Mouse (Mus musculus) limb, embryonic 12.5 days (tissue): ENCODE data around the gene Kcnk10. TPM values are rescaled to one million over a fixed set of nuclear protein-coding genes. Genes with fewer than 3 reads are reported as not detected.

Experiments
- ATAC-seq: fragments of 200-750 bp; cut with Nextera tagmentation; 2 replicates; pipeline ENCODE4 v1.8.0; 2017; ENCODE audit warnings: low read depth, moderate TSS enrichment; ENCODE audit not compliant: insufficient number of reproducible peaks, insufficient read depth, low FRiP score, low TSS enrichment
- H3K27ac ChIP-seq: fragments of 300-500 bp; sonication (generic); 2 replicates; pipeline ENCODE4 v1.5.1; 2016; ENCODE audit warnings: mild to moderate bottlenecking, moderate library complexity
- H3K27me3 ChIP-seq: fragments of 300-500 bp; sonication (generic); 2 replicates; pipeline ENCODE4 v1.6.1; 2016; ENCODE audit warnings: mild to moderate bottlenecking, moderate library complexity
- H3K36me3 ChIP-seq: fragments of 300-500 bp; sonication (generic); 2 replicates; pipeline ENCODE4 v1.6.1; 2016; ENCODE audit warnings: mild to moderate bottlenecking, moderate library complexity
- H3K4me1 ChIP-seq: fragments of 300-500 bp; sonication (generic); replicated peaks from 2 replicates; pipeline ENCODE4 v1.6.1; 2016
- H3K4me2 ChIP-seq: fragments of 300-500 bp; sonication (generic); 2 replicates; pipeline ENCODE4 v1.6.1; 2016; ENCODE audit warnings: mild to moderate bottlenecking, moderate library complexity
- H3K4me3 ChIP-seq: fragments of 300-500 bp; sonication (generic); replicated peaks from 2 replicates; pipeline ENCODE4 v1.5.1; 2016; ENCODE audit warnings: mild to moderate bottlenecking
- H3K9ac ChIP-seq: fragments of 300-500 bp; sonication (generic); replicated peaks from 2 replicates; pipeline ENCODE4 v1.6.1; 2016; ENCODE audit warnings: mild to moderate bottlenecking, moderate library complexity
- H3K9me3 ChIP-seq: fragments of 300-500 bp; sonication (generic); 2 replicates; pipeline ENCODE4 v1.6.1; 2016; ENCODE audit warnings: mild to moderate bottlenecking, moderate library complexity
- WGBS: fragments of 180-500 bp; shearing (Covaris S2); methylation state at CpG from one replicate; pipeline ENCODE4 v1.1.7; 2016; 5-methylcytosine and 5-hydroxymethylcytosine counted together
- polyA plus RNA-seq: library from polyadenylated mRNA; unstranded; fragments of >200 nt; fragmentation: Nextera tagmentation; extraction: Ambion mirVana; gene quantifications from 2 replicates; pipeline ENCODE4 v1.2.1, GENCODE M21; 2016

Gene Kcnk10
- polyA plus RNA-seq, 1 experiment from 2014 or later, result 0.21 TPM

- Histone ChIP-seq H3K36me3 (no peaks in the 10 kb centered on the region), H3K9me3 (no peaks in the 10 kb centered on the region), H3K4me1 (peaks cover 9% of the 10 kb centered on the region; the same call in 1 of the 2 replicates), H3K4me3 (no peak overlapping the region), H3K4me2 (no peak overlapping the region), H3K27ac (no peak overlapping the region), H3K27me3 (no peaks in the 10 kb centered on the region), H3K9ac (no peak overlapping the region)
- no peak for ATAC-seq
- 78% methylated on average over 2 of the region's 2 CpGs for WGBS
Observed at GRCm38 (mm10) chr12:98481460-98481859, 96.7 kb downstream of the Kcnk10 start.

GRCm38 (mm10) chr12:98481048-98481447 lies 97.1 kb downstream of the Kcnk10 start:
- Histone ChIP-seq H3K4me1 (peaks cover 9% of the 10 kb centered on the region; the same call in 1 of the 2 replicates), H3K36me3 (no peaks in the 10 kb centered on the region), H3K4me3 (no peak overlapping the region), H3K9ac (no peak overlapping the region), H3K9me3 (no peaks in the 10 kb centered on the region), H3K27ac (no peak overlapping the region), H3K4me2 (no peak overlapping the region), H3K27me3 (no peaks in the 10 kb centered on the region)
- 85% methylated on average over 5 of the region's 5 CpGs for WGBS
- no peak for ATAC-seq

GRCm38 (mm10) chr12:98477673-98478461 lies 100.2 kb downstream of the Kcnk10 start:
- Histone ChIP-seq H3K27ac (0 out of 2 replicates have a peak overlapping the region, but pooled peaks have one; percentile 17), H3K9ac (no peak overlapping the region), H3K9me3 (no peaks in the 10 kb centered on the region), H3K4me3 (no peak overlapping the region), H3K4me2 (no peak overlapping the region), H3K36me3 (no peaks in the 10 kb centered on the region), H3K4me1 (peaks cover 9% of the 10 kb centered on the region; the same call in 1 of the 2 replicates), H3K27me3 (no peaks in the 10 kb centered on the region)
- 60% methylated on average over 8 of the region's 8 CpGs for WGBS
- ATAC-seq, result no peak

- ATAC-seq, result no peak
- WGBS, result 86% methylated on average over 5 of the region's 5 CpGs
- no peak overlapping the region for H3K27ac ChIP-seq
Observed at GRCm38 (mm10) chr12:98471232-98471631, 106.9 kb downstream of the Kcnk10 start.

GRCm38 (mm10) chr12:98470097-98470496 lies 108.0 kb downstream of the Kcnk10 start:
- 85% methylated on average over 3 of the region's 3 CpGs for WGBS
- Histone ChIP-seq H3K4me2 (no peak overlapping the region), H3K27ac (no peak overlapping the region), H3K9ac (no peak overlapping the region), H3K9me3 (no peaks in the 10 kb centered on the region), H3K27me3 (no peaks in the 10 kb centered on the region), H3K36me3 (no peaks in the 10 kb centered on the region), H3K4me1 (no peaks in the 10 kb centered on the region), H3K4me3 (no peak overlapping the region)
- no peak for ATAC-seq

More at GRCm38 (mm10) chr12:98471232-98471631, 106.9 kb downstream of the Kcnk10 start:
- Histone ChIP-seq H3K4me3 (no peak overlapping the region), H3K4me2 (no peak overlapping the region), H3K9ac (no peak overlapping the region), H3K4me1 (no peaks in the 10 kb centered on the region), H3K36me3 (no peaks in the 10 kb centered on the region), H3K9me3 (no peaks in the 10 kb centered on the region), H3K27me3 (no peaks in the 10 kb centered on the region)

- no peak for ATAC-seq
- H3K27ac ChIP-seq, result no peak overlapping the region
- no peaks in the 10 kb centered on the region for H3K9me3 ChIP-seq
- no peak overlapping the region for H3K4me3 ChIP-seq
- no peaks in the 10 kb centered on the region for H3K27me3 ChIP-seq
- WGBS, result 93% methylated on average over 4 of the region's 4 CpGs
- no peak overlapping the region for H3K4me2 ChIP-seq
- H3K36me3 ChIP-seq, result no peaks in the 10 kb centered on the region
- no peaks in the 10 kb centered on the region for H3K4me1 ChIP-seq
- no peak overlapping the region for H3K9ac ChIP-seq
Observed at GRCm38 (mm10) chr12:98467793-98468192, 110.3 kb downstream of the Kcnk10 start.

GRCm38 (mm10) chr12:98459889-98460288 lies 118.2 kb downstream of the Kcnk10 start:
- no peak overlapping the region for H3K9ac ChIP-seq
- 55% methylated on average over 3 of the region's 3 CpGs for WGBS
- H3K27me3 ChIP-seq, result no peaks in the 10 kb centered on the region
- no peak for ATAC-seq
- H3K4me3 ChIP-seq, result no peak overlapping the region
- H3K9me3 ChIP-seq, result no peaks in the 10 kb centered on the region
- H3K36me3 ChIP-seq, result no peaks in the 10 kb centered on the region
- H3K4me1 ChIP-seq, result no peaks in the 10 kb centered on the region
- no peak overlapping the region for H3K4me2 ChIP-seq
- H3K27ac ChIP-seq, result no peak overlapping the region

- Histone ChIP-seq H3K4me1 (no peaks in the 10 kb centered on the region), H3K9ac (no peak overlapping the region), H3K27ac (no peak overlapping the region), H3K4me3 (no peak overlapping the region), H3K4me2 (no peak overlapping the region), H3K9me3 (no peaks in the 10 kb centered on the region), H3K36me3 (no peaks in the 10 kb centered on the region), H3K27me3 (no peaks in the 10 kb centered on the region)
- WGBS, result 92% methylated on average over 4 of the region's 4 CpGs
- ATAC-seq, result no peak
Observed at GRCm38 (mm10) chr12:98458944-98459343, 119.2 kb downstream of the Kcnk10 start.

- H3K27ac ChIP-seq, result no peak overlapping the region
- H3K9ac ChIP-seq, result no peak overlapping the region
- no peak for ATAC-seq
- no peaks in the 10 kb centered on the region for H3K27me3 ChIP-seq
- no peaks in the 10 kb centered on the region for H3K9me3 ChIP-seq
- H3K4me1 ChIP-seq, result no peaks in the 10 kb centered on the region
- WGBS, result 86% methylated on average over 5 of the region's 5 CpGs
- no peaks in the 10 kb centered on the region for H3K36me3 ChIP-seq
- no peak overlapping the region for H3K4me3 ChIP-seq
- no peak overlapping the region for H3K4me2 ChIP-seq
Observed at GRCm38 (mm10) chr12:98458516-98458915, 119.6 kb downstream of the Kcnk10 start.

- Histone ChIP-seq H3K9me3 (no peaks in the 10 kb centered on the region), H3K27me3 (no peaks in the 10 kb centered on the region), H3K36me3 (no peaks in the 10 kb centered on the region), H3K4me2 (no peak overlapping the region), H3K4me1 (no peaks in the 10 kb centered on the region), H3K27ac (no peak overlapping the region), H3K9ac (no peak overlapping the region), H3K4me3 (no peak overlapping the region)
- 86% methylated on average over 17 of the region's 17 CpGs for WGBS
- ATAC-seq, result no peak
Observed at GRCm38 (mm10) chr12:98453161-98453560, 124.9 kb downstream of the Kcnk10 start.

GRCm38 (mm10) chr12:98452646-98453045 lies 125.5 kb downstream of the Kcnk10 start:
- no peak overlapping the region for H3K4me2 ChIP-seq
- H3K9me3 ChIP-seq, result no peaks in the 10 kb centered on the region
- no peak overlapping the region for H3K27ac ChIP-seq
- H3K4me3 ChIP-seq, result no peak overlapping the region
- H3K36me3 ChIP-seq, result no peaks in the 10 kb centered on the region
- ATAC-seq, result no peak
- no peaks in the 10 kb centered on the region for H3K27me3 ChIP-seq
- 87% methylated on average over 7 of the region's 7 CpGs for whole genome bisulfite sequencing
- H3K4me1 ChIP-seq, result no peaks in the 10 kb centered on the region
- H3K9ac ChIP-seq, result no peak overlapping the region

- Histone ChIP-seq H3K4me2 (no peak overlapping the region), H3K36me3 (no peaks in the 10 kb centered on the region), H3K4me3 (no peak overlapping the region), H3K4me1 (no peaks in the 10 kb centered on the region), H3K9me3 (no peaks in the 10 kb centered on the region), H3K27ac (no peak overlapping the region), H3K27me3 (no peaks in the 10 kb centered on the region), H3K9ac (no peak overlapping the region)
- ATAC-seq, result no peak
- 75% methylated on average over 5 of the region's 5 CpGs for WGBS
Observed at GRCm38 (mm10) chr12:98445637-98446036, 132.5 kb downstream of the Kcnk10 start.
